Comparison of ENCODE assay signal across 9 mouse cellular contexts in the genomic region with DNA sequence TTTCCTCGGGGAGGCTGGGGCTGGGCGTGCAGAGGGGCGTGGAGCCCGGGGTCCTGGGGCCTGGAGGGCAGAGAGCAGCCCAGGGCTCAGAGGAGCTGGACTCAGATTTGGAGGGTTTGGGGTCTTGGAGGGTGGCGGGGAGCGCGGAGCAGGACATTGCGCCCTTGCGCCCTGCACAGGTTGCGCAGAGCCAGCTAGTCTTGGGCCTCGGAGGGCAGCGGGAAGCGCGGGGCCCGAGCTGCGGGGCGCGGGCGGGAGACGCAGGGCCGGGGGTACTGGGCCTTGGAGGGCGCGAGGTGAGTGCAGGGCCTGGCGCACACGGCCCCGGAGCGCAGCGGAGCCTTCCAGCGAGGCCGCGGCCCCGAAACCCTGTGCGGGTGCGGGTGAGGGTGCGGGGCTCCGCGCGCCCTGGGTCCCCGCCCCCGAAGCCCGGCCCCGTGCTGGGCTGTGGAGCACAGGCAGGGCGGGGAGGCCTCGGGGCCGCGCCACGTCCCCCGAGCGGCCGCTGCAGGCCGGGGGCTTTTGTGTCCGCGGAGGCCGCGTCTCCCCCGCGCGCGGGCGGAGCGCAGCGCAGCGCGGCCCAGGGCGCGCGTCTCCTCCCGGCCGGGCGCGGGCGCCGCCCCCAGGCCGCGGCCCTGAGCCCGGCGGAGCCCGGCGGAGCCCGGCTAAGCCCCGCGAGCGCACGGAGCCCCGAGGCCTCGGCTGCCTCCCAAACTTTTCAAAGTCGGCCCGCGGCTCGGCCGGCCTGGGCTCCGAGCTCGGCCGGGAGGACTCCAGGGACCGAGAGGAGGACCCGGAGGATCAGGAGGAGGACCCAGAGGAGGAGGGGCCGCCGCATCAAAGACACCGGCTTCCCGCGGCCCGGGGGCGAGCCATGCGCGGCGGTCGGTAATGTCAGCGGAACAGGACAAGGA. TPM values are rescaled to one million over a fixed set of nuclear protein-coding genes. Genes with fewer than 3 reads are reported as not detected.
DNase-seq lines count a peak whose midpoint lies in the region; ATAC-seq and TF ChIP-seq lines count a peak whose summit lies in the region.
"Had no signal": no experiment of that assay in that cellular context is flagged by ENCODE, and none has a peak within 500 bp of the region (broad histone marks: within the 10 kb centered on the region; RNA-seq: fewer than 3 reads in every experiment).

A gene (plus strand): TSS at position 625 of the 914 bp plus-strand sequence.

- no peak within 1 kb of the TSS for H3K4me3 ChIP-seq in C2C12 (ENCODE audit: insufficient read depth, poor library complexity, severe bottlenecking)
- H3K4me3 ChIP-seq in embryonic fibroblast, embryonic 13.5 days (ENCODE audit: insufficient read depth, low read length) = peak within 1 kb of the TSS; percentile 79
- H3K4me3 ChIP-seq in heart, embryonic 12.5 days = peak within 1 kb of the TSS; percentile 91

- H3ac ChIP-seq in C2C12 (ENCODE audit: control insufficient read depth, insufficient read length, low read depth) = peak within 1 kb of the TSS; percentile 20

- no peak within 1 kb of the TSS for H3K27ac ChIP-seq in embryonic fibroblast, embryonic 13.5 days (ENCODE audit: insufficient read depth, low read length)
- peak within 1 kb of the TSS; percentile 46; the same call in 1 of the 2 replicates for H3K27ac ChIP-seq in heart, embryonic 12.5 days (ENCODE audit: poor library complexity, severe bottlenecking)

- no peaks in the 10 kb centered on the region for H3K9me3 ChIP-seq in heart, embryonic 12.5 days (replicated peaks)

- peak within 1 kb of the TSS; percentile 93 for H3K9ac ChIP-seq in heart, embryonic 12.5 days

- TF ChIP-seq CTCF in C2C12 (IDR thresholded peaks at IDR 0.05; ENCODE audit: control insufficient read depth, insufficient read depth, insufficient read length) = no peak
- no peak for TF ChIP-seq CTCF in embryonic fibroblast, embryonic 13.5 days (IDR thresholded peaks at IDR 0.05; ENCODE audit: borderline replicate concordance, insufficient read depth, low read length)

- H3K79me2 ChIP-seq in C2C12 (ENCODE audit: control insufficient read depth, insufficient read depth) = no peaks in the 10 kb centered on the region

- under 1% methylated on average over 104 of the region's 108 CpGs for WGBS in heart, embryonic 12.5 days

- DNase-seq in adrenal gland, postnatal 4 days (ENCODE audit: low spot score in 2 of 2) = peak; percentile 22 to 38
- peak; percentile 12 to 44 for DNase-seq in kidney, postnatal 36 days
- peak; percentile 33 for DNase-seq in lung, adult 18-20 months
- DNase-seq in ovary, postnatal 14 days (ENCODE audit: low spot score) = peak; percentile 55
- DNase-seq in spleen, postnatal 14 days (ENCODE audit: low spot score in 2 of 2) = no peak

- H3K4me1 ChIP-seq in embryonic fibroblast, embryonic 13.5 days (ENCODE audit: control insufficient read depth, insufficient read depth, low read length) = no peaks in the 10 kb centered on the region
- peaks cover 6% of the 10 kb centered on the region; the same call in 1 of the 2 replicates for H3K4me1 ChIP-seq in heart, embryonic 12.5 days (replicated peaks)

- no peak for TF ChIP-seq POLR2A in embryonic fibroblast, embryonic 13.5 days (IDR thresholded peaks at IDR 0.05; ENCODE audit: low read depth, low read length)

- peak; percentile 79 for ATAC-seq in heart, embryonic 12.5 days (ENCODE audit: insufficient number of reproducible peaks, low FRiP score)

- peak within 1 kb of the TSS; percentile 96 for H3K4me2 ChIP-seq in heart, embryonic 12.5 days

- no peaks in the 10 kb centered on the region for H3K36me3 ChIP-seq in C2C12 (ENCODE audit: control insufficient read depth, insufficient read depth)
- no peaks in the 10 kb centered on the region for H3K36me3 ChIP-seq in heart, embryonic 12.5 days

- H3K27me3 ChIP-seq in C2C12 (ENCODE audit: control insufficient read depth, insufficient read depth, insufficient read length) = peaks cover 67% of the 10 kb centered on the region
- peaks cover 39% of the 10 kb centered on the region for H3K27me3 ChIP-seq in heart, embryonic 12.5 days (replicated peaks)

- H3K79me3 ChIP-seq in C2C12 (ENCODE audit: low read depth) = no peaks in the 10 kb centered on the region

TF ChIP-seq in C2C12, 6 proteins besides CTCF, POLR2A, EP300 and RAD21:
- TF ChIP-seq CEBPB (IDR thresholded peaks at IDR 0.05; ENCODE audit: low read depth) (no peak), USF1 (IDR thresholded peaks at IDR 0.05; ENCODE audit: low read depth) (no peak), MYOG (IDR thresholded peaks at IDR 0.05; ENCODE audit: control insufficient read depth, extremely low read depth, insufficient read length) (no peak), FOSL1 (IDR thresholded peaks at IDR 0.05; ENCODE audit: insufficient read depth, low read length, poor library complexity, severe bottlenecking) (no peak), MAX (IDR thresholded peaks at IDR 0.05) (no peak), MYOD1 (IDR thresholded peaks at IDR 0.05; ENCODE audit: control insufficient read depth, insufficient read length, low read depth) (no peak)
TF ChIP-seq in C2C12: peak in this region for 0.

RNA-seq across cellular contexts. Expression of the gene that starts here (rescaled TPM):
- polyA plus RNA-seq in C2C12 (2012; fragmentation: generic; extraction: Trizol) = 0.04 TPM
- total RNA-seq in adrenal gland, postnatal 4 days (2021) = 1 to 10 TPM; 7.4 to 7.7 TPM
- 5.0 and 8.0 TPM in 2 replicates for polyA plus RNA-seq in embryonic fibroblast, embryonic 13.5 days (2011; ENCODE audit: insufficient read length, low read depth, missing spikeins)
- 2.9 and 3.0 TPM in 2 replicates for polyA plus RNA-seq in heart, embryonic 12.5 days (2016; fragmentation: Nextera tagmentation; extraction: Ambion mirVana)
- total RNA-seq: MEL had no signal

Comparison
In these comparisons a context has a peak if more than half of its experiments do, and no peak if none do; other contexts are left out.
1. DNase-seq: peak in adrenal gland, postnatal 4 days (2 of 2), kidney, postnatal 36 days (2 of 2), lung, adult 18-20 months (2 of 2) and ovary, postnatal 14 days (single experiment); none in spleen, postnatal 14 days (0 of 2).